Mouse (Mus musculus): ENCODE measurements around the gene Sesn1.

GRCm38 (mm10) chr10:41930966-41931365, 121.2 kb downstream of the Sesn1 start:
- TF ChIP-seq CTCF (IDR thresholded peaks at IDR 0.05; ENCODE audit: extremely low read depth, insufficient read length, insufficient replicate concordance, low read depth, low read length) (no peak), POLR2A (IDR thresholded peaks at IDR 0.05; ENCODE audit: low read depth, low read length) (no peak)

Measured in small intestine, adult 2 months (tissue).